Mouse (Mus musculus): ENCODE results near the gene Fgf7.

DNA sequence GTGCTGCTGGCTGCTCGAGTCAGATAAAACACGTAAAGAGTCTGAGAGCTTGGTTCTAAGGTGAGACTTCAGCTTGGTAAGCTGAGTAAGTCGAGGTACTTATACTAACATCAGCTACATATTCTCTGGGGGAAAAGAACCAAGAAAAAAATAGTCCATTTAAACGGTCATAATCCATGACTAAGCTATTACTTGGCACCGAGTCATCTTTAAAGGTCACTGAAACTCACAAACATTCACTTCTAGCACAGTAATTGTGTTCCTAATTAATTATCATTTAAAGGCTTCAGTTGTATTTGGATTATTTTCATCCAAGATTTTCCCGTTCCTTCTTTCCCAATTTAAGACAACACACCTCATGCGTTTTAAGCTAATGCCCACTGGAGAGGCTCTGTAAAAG, 28.4 kb downstream of the Fgf7 start:
- TF ChIP-seq POLR2A (IDR thresholded peaks at IDR 0.05; ENCODE audit: control insufficient read depth, extremely low read depth, insufficient read depth, low read length, poor library complexity) (no peak), CTCF (IDR thresholded peaks at IDR 0.05; ENCODE audit: borderline replicate concordance, control insufficient read depth, extremely low read depth, insufficient read depth, low read length, poor library complexity) (no peak)
